Mouse (Mus musculus) left cerebral cortex, adult 2 months (tissue): ENCODE measurements around the gene Med13. TPM values are rescaled to one million over a fixed set of nuclear protein-coding genes. Genes with fewer than 3 reads are reported as not detected.

Experiments used
- DNase-seq, 2 experiments: peaks; one replicate each; pipeline ENCODE4 v3.0.0; 2021 to 2022; ENCODE audit warnings: low spot score in 2 of 2, mixed read lengths in 1 of 2; ENCODE audit errors: extremely low spot score in 1 of 2
- H3K27ac ChIP-seq: fragments of 200-600 bp; 2 replicates; pipeline ENCODE4 v1.8.1; 2022
- H3K4me3 ChIP-seq: fragments of 200-600 bp; 2 replicates; pipeline ENCODE4 v1.8.1; 2022
- CTCF ChIP-seq: fragments of 200-600 bp; IDR thresholded peaks from 2 replicates; pipeline ENCODE4 v1.8.1; 2022; ENCODE audit warnings: antibody characterized with exemption, mild to moderate bottlenecking, moderate library complexity
- intact Hi-C: fragments of 180-260 bp; cut with DNase I; formaldehyde crosslinking; loops from one replicate; pipeline ENCODE4 v1.15.1; 2025
- total RNA-seq, 2 experiments: library from RNA; stranded (reverse); gene quantifications; 2 replicates each; pipeline ENCODE4 v1.2.3; 2021

The Med13 gene
- total RNA-seq, 2 experiments from 2014 or later = 60.5 to 61.2 TPM

DNA sequence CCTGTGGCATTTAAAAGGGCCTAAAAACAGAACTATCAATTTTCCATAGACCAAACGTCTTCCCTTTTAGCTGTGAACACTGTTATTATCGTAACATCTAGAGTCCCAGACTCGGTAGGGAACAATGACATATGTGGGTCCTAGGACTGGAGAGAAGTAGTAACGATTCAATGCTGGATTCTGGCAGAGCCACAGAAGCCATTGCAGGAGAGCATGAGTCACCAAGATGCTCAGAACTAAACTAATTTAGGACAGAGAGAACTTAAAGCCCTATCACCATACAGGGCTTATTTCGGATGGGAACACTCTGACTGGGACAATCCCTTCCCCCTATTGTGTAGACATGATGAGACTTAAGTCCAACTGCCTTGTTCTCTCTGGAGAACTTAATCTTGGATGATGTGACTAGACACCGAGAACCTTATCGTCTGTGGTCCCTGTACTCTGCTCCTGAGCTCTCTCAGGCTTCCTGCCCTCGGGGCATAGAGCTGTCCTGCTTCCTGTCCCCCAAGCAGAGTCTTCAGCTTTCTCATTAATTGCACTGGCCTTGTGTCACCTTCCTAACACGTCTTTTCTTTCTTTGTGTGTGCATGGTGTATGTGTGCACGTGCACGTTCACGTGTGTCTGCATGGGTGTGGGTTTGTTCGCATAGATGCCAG is 31.5 kb upstream of the Med13 start:
- TF ChIP-seq CTCF = no peak
- Histone ChIP-seq H3K4me3 (no peak overlapping the region), H3K27ac (no peak overlapping the region)
- DNase-seq = no peak
- intact Hi-C loops = no loop called here

DNA sequence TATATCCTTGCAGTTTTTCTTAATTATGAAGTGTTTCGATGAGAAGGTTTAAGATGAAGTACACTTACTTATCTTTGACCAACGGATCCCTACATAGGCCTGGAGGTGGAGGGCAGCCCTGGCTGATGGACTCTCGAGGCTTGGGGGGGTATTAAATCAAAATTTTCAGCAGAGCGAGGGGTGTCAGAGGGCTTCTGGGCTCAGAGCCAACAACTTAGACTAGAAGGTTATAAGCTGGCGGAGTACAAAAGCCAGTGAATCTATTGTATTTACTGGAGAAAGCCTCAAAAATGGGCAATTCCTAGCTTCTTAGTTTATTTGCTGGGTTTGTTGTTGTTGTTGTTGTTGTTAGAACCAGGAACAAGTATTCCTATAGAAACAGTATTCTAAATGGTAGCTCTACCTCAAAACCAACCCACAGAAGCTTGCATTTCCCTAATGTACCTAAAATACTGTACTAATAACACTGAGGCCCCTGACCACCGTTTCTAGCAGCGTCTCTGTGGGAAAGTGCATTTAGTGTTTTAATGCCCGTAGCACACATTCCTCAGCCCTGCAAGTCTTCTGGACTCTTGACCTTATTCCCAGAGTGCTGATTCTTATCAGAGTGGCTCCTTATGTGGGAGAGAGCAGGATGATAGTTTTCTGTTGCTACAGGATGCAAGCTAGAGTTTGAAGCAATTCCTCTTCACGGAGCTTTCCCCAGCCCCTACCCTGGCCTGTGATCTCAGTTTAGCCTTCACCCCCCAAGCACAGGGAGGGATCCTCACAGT is 29.9 kb upstream of the Med13 start:
- intact Hi-C loops = no loop called here
- Histone ChIP-seq H3K27ac (no peak overlapping the region), H3K4me3 (no peak overlapping the region)
- DNase-seq = no peak
- no peak for TF ChIP-seq CTCF

- H3K27ac ChIP-seq = no peak overlapping the region
- DNase-seq = no peak
- TF ChIP-seq CTCF = no peak
These were observed 29.2 kb upstream of the Med13 start for GRCm38 (mm10) chr11:86386576-86386975.

GRCm38 (mm10) chr11:86385710-86386282 is 28.4 kb upstream of the Med13 start:
- H3K27ac ChIP-seq = no peak overlapping the region
- no peak overlapping the region for H3K4me3 ChIP-seq
- no peak for DNase-seq
- TF ChIP-seq CTCF = no peak
- intact Hi-C loops = no loop called here

More at GRCm38 (mm10) chr11:86386576-86386975, 29.2 kb upstream of the Med13 start:
- intact Hi-C loops = no loop called here
- no peak overlapping the region for H3K4me3 ChIP-seq

GRCm38 (mm10) chr11:86384141-86384540 is 26.7 kb upstream of the Med13 start:
- Histone ChIP-seq H3K4me3 (no peak overlapping the region), H3K27ac (no peak overlapping the region)
- intact Hi-C loops = loop anchor here (5.0 kb wide), 1 partner anchor 78 kb away; no protein-coding TSS in a partner anchor
- DNase-seq = no peak
- no peak for TF ChIP-seq CTCF

DNA sequence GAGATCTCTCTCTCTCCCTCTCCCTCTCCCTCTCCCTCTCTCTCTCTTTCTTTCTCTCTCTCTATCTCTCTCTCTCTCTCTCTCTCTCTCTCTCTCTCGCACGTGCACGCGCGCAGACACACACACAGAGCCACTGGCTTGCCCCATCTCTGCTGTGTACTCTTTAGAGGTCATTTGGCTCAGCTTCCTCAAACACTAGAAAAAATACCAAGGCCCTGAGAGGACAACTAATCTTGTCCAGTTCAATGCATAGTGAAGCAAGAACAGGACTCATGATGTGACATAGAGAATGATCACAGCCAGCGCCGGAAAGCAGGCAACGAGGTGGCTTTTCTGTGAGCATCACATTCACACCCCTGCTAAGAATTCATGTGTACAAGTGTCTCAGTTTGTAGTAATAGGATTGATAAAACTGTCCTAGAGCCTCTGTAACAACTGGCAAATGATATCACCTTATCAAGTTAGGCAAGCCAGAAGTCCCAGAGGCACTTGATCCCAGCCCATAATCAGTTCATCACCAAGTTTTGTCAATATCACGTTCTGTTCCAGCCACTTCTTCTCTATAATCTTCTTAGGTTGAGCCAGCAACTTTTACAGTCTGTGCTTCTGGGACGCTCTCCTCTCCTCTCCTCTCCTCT is 25.2 kb upstream of the Med13 start:
- no peak for DNase-seq
- TF ChIP-seq CTCF = no peak
- H3K27ac ChIP-seq = no peak overlapping the region
- no peak overlapping the region for H3K4me3 ChIP-seq
- intact Hi-C loops = loop anchor here (5.0 kb wide), 1 partner anchor 80 kb away; no protein-coding TSS in a partner anchor

DNA sequence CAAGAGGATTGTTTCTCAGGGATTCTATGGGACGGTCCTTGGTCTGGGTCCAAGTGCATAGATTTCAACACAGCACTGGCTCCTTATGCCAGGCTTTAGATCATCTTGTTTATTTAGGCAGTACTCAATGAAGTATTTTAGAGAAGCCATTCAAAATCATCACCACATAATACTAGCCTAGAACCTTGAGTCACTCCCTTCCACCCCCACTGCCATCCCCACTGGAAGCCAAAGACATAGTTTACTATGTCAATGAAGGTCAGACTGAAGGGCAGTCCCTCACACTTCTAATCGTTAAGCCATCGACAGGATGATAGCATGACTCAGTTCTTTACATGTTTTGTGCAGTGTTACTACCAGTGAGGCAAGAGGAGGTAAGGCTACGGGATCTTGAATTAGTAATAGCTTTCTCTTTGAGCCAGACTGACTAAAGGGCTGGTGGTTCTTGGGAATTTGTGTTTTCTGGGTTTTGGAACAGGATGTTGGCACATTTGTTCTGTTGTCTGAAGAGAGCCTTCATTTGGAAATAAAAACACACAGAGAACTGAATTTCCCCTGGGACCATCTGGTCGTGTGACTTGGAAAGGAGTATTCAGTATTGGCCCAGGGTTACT is 24.2 kb upstream of the Med13 start:
- intact Hi-C loops = loop anchor here (5.0 kb wide), 1 partner anchor 81 kb away; no protein-coding TSS in a partner anchor
- Histone ChIP-seq H3K27ac (no peak overlapping the region), H3K4me3 (no peak overlapping the region)
- no peak for DNase-seq
- no peak for TF ChIP-seq CTCF

GRCm38 (mm10) chr11:86380521-86381238 is 23.3 kb upstream of the Med13 start:
- H3K27ac ChIP-seq = no peak overlapping the region
- no peak for TF ChIP-seq CTCF
- DNase-seq = peak in 1 of 2 experiments; percentile 12
- no peak overlapping the region for H3K4me3 ChIP-seq
- intact Hi-C loops = loop anchor here (5.0 kb wide), 1 partner anchor 82 kb away; no protein-coding TSS in a partner anchor

DNA sequence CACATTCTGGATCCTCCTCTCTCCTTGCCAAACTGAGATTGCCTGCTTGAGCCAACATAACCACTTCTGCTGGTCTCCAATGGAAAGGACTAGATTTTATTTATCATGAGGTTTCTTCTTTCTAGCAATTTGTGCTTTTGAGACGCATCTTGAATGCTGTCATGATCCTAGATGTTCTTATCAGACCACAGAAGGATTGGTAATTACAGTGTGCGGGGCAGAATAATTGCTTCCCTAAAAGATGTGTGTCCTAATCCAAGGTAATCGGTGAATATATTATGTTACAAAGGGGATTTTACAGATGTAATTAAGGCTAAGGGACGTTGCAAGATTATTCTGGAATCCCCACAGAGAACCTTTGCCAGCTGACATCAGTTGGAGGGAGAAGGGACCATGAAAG is 21.6 kb upstream of the Med13 start:
- Histone ChIP-seq H3K27ac (no peak overlapping the region), H3K4me3 (no peak overlapping the region)
- DNase-seq = no peak
- TF ChIP-seq CTCF = no peak
- intact Hi-C loops = no loop called here

- Histone ChIP-seq H3K4me3 (no peak overlapping the region), H3K27ac (no peak overlapping the region)
- TF ChIP-seq CTCF = no peak
- DNase-seq = no peak
- intact Hi-C loops = no loop called here
These were observed 20.4 kb upstream of the Med13 start for GRCm38 (mm10) chr11:86377841-86378240.

DNA sequence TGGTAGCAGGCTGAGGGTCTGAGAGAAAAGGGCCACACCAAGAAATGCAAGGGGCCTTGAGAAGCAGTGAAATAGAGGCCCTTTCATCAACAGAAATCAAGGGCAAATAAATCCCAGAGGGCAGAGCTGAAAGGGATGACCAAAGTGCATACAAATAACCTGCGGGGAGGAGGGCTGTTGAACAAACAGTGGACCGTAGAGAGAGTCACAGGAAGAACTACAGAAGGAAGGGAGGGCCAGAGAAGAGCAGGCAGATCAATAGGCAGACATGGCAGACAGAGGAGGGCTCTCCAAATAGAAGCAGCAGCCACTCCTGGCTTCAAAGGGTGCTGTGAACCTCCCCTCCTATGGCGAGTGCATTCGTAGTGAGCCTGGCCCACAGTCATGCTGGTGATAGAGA is 19.3 kb upstream of the Med13 start:
- Histone ChIP-seq H3K4me3 (no peak overlapping the region), H3K27ac (no peak overlapping the region)
- DNase-seq = no peak
- intact Hi-C loops = no loop called here
- no peak for TF ChIP-seq CTCF
